Mouse (Mus musculus) bone marrow macrophage, adult 2 months (primary cell): ENCODE measurements around the gene Relt.

Experiments used
- CTCF ChIP-seq: IDR thresholded peaks from 2 replicates; pipeline ENCODE4 v1.5.1; 2012; ENCODE audit warnings: low read depth, mild to moderate bottlenecking, low read length, moderate library complexity
- POLR2A ChIP-seq: IDR thresholded peaks from 2 replicates; pipeline ENCODE4 v1.6.1; 2012; ENCODE audit warnings: mild to moderate bottlenecking, low read depth, low read length, borderline replicate concordance

- TF ChIP-seq POLR2A (no peak), CTCF (no peak)
Measured at GRCm38 (mm10) chr7:100861209-100861608, 2.0 kb downstream of the Relt start.
